Mouse (Mus musculus) embryo, embryonic 11.5 days (tissue): ENCODE measurements around the gene Hoga1.
"Not testable (repeated sequence)": the region's sequence is repeated elsewhere in the genome, so short reads cannot be mapped to it uniquely, and the experiment has no call there.

ENCODE experiments used
- DNase-seq: peaks from one replicate; pipeline ENCODE4 v3.0.0-alpha.2; 2012; ENCODE audit warnings: low read depth, low spot score

The Hoga1 gene

DNA sequence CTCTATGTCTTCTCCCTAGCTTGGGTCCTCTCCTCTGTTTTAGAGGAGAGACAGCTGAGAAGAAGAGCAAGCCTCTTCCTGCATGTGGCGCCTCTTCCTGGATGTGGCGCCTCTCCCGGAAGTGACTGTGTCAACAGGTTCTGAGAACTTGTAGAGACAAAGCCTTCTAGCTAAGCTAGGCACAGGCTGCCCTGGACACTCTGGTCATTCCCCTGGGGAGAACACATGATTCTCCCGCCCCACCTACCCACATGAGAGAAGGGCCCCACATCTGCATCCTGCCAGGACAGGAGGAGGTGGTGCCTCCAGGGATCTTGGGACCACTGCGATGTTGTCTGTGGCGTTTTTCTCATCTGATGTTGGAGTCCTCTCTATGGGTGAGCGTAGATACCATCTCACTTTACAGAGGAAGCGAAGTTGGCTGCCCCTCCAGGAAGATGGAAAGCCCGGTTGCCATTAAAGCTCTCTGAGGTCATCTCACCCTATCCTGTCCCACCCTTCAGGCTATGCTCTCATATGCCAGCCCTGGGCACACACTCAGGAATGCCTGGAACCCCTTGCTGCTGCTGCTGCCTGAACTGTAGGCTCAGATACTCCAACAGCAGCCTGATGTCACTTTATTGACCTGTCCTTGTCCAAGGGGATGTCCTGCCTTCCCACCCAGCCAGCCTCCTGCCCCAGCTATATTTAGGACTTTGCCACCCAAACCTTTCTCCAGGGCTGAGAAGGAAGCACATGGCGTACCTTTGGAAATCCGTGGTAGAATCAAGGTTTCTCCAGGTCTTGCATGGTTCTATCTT lies 23.2 kb downstream of the Hoga1 start:
- DNase-seq: no peak

DNA sequence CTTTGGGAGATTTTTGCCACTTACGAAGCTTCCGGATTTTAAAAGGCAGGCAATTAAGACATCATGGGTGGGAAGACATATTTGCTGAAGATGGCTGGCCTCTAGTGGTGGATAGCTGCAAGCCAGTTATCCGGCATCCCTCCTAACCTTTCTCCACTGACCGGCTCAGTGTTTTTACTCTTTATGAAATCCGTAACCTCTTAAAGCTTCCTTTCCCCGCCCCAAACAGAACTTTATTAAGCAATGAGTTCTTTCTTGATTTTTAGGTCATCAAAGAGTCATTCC lies 23.8 kb downstream of the Hoga1 start:
- DNase-seq: no peak

DNA sequence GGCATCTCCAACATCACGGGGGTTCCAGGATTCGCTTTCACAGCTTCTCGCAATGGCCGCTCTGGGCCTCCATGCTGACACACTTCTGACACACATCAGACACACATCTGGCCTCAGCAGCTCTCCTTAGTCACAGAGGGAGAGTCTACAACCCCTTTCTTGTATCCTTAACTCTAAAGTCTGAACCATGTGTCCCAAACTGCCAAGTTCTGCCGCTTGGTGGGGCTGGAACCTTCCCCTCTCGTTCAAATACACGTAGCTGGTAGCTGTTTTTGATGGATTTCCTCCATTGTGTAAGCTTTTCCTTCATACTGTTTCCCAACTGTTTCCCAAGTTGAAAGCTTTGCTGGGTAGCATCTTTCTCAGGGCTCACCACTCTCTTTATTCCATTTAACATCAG lies 25.8 kb downstream of the Hoga1 start:
- no peak for DNase-seq

DNA sequence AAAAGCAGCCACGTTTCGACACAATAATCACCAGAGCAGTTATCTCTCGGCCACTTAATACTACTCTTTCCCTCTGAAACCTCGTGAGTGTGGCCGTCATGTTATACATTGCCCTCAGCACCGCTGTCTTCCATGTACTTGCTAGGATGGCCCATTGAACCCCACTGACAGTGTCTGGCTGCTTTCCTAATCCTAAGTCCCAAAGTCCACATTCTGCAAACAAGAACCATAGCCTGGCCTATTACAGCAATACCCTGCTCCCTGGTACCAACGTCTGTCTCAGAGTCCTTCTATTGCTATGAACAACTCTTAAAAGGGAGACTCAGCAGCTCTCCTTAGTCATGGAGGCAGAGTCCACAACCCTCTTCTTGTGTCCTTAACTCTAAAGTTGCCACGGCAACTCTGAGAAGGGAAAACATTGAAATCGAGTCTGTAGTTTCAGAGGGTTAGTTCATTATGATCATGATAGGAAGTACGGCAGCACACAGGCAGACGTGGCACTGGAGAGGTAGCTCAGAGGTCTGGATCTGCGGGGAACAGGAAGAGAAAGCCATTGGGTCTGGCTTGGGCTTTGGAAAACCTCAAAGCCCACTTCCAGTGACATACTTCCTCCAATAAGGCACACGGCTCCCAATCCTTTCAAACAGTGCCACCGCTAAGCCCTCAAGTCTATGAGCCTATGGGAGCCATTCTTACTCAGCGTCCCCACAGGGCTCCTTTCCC lies 26.6 kb downstream of the Hoga1 start:
- no peak for DNase-seq

DNA sequence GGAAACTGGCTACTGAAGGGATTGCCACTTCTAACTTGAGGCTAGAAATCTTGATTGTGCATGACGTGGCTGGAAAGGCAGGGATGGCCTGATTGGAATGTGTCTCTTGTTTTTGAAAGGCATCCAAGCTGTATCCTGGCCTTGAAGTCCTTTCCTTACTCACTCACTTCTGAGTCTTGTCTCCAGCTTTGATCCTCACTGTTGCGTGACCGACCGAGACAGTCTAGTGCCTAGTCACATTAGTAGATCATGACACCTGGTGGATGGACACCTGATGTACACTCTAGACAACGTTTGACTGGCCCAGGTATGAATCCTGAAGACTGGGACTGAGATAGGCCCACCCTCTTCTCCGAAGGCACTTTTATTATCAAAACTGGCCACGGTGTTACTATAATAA lies 27.4 kb downstream of the Hoga1 start:
- DNase-seq: no peak

DNA sequence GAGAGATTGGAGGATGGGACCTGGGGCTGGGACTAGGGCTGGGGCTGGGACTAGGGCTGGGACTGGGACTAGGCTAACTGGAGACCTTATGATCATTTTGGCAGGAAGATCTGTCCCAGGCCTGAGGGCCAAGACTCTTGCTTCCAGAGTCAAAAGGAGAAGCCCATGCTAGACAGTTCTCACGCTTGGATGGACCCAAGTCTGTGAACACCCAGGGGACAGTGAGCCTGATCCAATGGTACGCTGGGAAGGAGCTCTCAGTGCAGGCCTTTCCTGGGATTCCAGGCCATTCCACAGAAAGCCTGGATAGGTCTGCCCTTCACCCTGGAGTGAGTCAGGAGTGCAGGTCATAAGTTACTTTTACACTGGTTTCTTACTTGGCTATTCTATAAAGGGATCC lies 29.6 kb downstream of the Hoga1 start:
- DNase-seq: no peak

DNA sequence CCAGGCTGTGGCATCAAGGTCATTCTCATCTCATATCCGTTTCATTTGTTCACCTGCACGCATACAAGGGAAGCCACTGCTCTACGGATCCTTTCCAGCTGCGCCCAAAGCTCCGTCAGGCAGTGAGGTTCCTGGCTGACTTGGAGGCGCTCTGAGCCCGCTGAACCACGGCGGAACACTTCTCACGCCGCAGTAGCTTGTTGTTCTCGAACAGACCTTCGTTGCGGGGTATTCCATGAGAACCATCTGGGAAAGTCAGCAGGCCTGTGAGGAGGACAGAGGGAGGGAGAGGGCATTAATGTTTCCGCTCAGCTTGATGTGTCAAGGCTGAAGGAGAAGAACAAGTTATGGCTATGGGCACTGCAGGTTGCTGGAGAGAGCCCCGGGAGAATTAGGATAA lies 30.6 kb downstream of the Hoga1 start:
- DNase-seq: no peak

DNA sequence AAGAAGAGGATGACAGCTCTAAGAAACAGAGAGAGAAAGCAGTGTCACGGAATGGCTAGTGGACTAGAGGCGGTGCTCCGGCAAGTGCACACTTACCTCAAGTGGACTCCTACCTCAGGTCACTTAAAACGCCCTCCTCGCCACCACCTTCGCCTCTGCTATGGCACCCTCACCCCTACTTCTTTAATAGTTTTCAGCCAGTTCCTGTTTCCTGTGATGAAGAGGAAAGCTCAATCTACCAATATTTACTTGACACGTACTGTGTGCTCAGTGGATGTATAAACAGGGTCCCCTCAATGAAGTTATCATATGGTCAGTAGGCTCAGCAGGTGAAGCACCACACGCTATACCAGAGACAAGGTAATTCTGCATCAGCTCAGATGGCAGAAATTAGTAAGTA lies 33.2 kb downstream of the Hoga1 start:
- no peak for DNase-seq

DNA sequence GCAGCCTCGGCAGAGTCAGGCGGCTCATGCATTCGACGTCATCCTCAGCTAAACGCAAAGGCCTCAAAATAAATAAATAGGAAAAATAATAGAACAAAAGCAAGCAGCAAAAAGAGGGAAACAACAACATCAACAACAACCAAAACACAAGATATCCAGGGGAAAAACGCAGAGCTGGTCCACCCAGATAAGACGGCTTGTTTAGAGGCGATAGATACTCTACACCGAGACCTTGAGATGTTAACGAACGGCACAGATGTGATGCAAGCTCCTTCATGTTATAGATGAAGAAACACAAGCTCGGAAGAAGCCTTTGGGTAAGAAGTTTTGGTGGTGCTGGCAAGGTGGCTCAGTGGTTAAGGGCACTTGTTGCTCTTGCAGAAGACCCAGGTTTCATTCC lies 33.6 kb downstream of the Hoga1 start:
- no peak for DNase-seq

DNA sequence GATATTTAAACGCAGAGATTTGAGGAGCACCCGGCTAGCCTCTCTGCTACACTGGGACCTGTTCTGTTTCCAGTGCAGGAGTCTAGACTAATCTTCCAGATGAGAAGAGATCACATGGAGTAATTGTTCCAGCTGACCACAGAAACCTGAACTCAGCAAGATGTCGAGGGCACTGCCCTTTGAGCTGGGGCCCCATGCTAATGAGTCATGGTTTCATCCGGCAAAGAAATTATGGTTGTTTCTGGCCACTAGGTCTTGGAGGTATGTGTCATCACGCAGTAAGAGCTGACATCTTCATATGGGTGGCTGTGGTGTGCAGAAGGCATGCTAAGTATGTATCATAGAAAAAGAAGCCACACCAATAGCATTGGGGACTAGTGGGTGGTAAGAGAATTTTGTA lies 34.5 kb downstream of the Hoga1 start:
- no peak for DNase-seq

DNA sequence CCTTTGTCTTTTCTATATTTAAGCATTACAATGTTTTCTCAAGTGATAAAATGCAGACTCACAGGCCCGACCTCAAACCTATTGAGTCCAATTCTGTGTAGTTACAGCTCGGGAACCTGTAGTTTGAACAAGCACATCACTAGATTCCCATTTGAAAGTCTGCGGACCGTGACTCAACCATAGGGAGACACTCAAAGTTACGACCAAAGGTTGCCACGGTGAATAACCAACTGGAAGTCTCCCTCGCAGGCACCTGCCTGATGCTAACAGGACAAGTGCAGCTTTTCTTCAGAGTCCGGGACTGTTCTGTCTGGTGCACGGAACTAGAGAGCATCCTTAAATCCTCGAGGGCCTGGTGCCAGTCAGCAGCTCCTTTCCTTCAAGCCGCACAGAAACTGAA lies 35.1 kb downstream of the Hoga1 start:
- DNase-seq: no peak

DNA sequence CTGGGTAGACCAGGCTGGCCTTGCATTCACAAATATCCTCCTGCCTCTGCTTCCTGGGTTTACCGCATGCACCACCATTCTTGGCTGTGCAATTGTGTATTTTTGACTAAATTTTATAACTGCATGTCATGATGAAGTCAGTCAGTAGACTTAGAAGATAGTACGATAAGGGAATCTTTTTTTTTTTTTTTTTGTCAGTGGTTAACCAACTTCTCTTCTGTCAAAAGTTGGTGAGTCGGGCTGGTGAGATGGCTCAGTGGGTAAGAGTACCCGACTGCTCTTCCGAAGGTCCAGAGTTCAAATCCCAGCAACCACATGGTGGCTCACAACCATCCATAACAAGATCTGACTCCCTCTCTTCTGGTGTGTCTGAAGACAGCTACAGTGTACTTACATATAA lies 36.2 kb downstream of the Hoga1 start:
- DNase-seq: not testable (repeated sequence)

DNA sequence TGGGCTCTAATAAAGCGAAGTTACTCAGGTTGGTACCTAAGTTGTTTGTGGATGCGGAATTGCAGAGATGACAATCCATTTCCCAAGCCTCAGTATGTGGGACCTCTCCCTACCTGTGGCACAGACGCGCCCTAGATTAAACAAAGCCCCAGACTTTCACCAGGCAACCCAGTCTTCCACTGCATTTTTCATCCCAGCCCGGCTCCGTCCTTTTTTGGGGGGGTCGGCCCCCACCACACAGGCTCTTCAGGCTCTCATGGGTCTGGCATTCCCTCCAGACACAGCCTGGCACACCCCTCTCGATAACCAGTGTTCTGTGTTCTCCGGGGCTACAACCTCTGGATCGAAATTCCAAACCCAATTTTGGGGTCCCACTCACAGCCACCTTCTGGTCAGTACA lies 40.3 kb downstream of the Hoga1 start:
- DNase-seq: no peak

DNA sequence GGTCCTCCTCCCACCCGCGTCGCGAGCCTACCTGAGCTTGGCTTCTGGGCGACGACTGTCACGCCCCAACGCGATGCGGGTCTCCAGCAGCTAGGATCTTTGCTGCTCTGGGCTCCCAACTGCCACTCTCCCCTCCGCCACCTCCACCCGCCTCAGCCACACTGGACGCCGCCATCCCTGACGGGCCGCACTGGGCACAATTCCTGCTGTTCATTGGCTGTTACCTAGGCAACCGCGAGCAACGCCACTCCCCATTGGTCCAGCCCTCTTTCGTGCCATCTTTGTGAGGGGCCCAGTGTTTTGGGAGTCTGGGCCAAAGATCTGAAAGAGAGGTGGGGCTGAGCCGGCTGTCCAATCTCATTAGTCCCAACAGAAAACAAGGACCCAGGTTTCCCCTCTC lies 40.8 kb downstream of the Hoga1 start, which contains the start of gene Morn4:
Gene Morn4, minus strand, starts transcription at position 192 of the 400 bp plus-strand sequence.
- DNase-seq: peak; percentile 83

DNA sequence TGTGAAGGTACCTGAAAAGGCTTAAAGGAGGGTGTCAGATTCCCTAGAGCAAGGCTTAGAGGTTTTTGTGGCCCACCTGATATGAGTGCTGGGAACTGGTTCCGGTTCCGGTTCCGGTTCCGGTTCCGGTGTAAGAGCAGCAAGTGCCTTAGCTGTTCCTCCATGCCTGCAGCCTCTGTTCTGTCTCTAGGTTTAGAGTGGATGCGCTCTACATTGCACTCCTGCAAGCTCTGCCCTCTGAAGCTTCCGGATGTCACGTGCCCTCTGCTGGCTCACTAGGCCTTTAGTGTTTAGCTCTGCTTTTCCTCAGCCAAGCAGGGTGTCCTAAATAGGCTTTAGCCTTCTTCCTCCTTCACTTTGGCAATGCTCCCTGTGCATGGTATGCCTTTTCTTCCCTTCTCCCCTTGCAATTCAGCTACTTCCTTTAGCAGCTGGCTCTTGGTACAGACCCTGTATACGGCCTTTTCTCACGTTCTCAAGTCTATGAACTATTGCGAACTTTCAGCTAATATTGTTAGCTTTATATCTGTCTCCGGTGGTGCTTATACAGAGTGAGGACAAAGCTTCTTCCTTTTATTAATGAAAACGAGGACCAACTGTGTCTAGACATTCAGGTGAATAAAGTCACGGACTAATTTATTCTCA lies 43.8 kb downstream of the Hoga1 start:
- no peak for DNase-seq

DNA sequence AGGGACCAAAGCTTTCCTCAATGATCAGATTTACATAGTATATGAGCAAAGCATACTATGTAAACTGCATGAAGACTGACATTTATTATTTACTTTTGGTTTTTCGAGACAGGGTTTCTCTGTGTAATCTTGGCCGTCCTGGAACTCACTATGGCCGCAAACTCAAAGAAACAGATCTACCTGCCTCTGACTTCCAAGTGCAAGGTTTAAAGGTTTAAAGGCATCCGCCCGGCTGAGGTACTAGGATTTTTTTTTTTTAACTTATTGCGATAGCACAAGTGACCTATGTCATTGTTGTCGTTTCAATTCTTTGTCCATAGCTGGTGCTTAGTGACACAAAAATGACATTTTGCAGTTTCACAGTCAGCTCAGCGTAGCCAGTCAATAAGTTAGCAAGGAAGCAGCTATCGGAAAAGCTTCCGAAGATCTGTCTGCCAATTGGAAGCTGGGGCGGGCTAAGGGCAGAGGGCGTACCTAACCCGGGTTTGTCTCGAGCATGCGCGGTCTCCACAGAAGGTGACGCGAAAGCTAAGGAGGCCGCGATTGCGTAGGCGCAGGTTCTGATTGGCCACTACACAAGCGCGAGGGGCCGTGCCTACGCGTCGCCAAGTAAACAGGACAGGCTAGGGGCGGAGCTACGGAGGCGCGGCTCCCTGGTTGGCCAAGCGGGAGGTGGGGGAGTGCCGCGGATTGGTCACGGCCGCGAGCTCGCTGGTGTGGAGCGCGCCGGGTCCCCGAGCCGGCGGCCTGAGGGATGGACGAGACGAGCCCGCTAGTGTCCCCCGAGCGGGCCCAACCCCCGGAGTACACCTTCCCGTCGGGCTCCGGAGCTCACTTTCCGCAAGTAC lies 44.6 kb downstream of the Hoga1 start, which contains the start of gene Pi4k2a:
Gene Pi4k2a, plus strand, starts transcription at position 723 of the 848 bp plus-strand sequence.
- peak; percentile 100 for DNase-seq

DNA sequence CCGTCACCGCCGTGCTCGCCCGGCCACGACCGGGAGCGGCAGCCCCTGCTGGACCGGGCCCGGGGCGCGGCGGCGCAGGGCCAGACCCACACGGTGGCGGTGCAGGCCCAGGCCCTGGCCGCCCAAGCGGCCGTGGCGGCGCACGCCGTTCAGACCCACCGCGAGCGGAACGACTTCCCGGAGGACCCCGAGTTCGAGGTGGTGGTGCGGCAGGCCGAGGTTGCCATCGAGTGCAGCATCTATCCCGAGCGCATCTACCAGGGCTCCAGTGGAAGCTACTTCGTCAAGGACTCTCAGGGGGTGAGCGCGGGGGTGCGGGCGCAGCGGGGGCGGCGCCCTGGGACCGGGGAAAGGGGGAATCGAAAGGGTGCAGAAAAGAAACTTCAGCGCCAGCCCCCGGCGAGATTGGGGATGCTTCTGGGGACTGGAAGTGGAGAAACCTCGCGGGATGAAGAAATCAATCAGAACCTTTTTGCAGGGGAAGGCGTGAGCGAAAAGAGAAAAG lies 45.3 kb downstream of the Hoga1 start:
- peak; percentile 26 for DNase-seq

DNA sequence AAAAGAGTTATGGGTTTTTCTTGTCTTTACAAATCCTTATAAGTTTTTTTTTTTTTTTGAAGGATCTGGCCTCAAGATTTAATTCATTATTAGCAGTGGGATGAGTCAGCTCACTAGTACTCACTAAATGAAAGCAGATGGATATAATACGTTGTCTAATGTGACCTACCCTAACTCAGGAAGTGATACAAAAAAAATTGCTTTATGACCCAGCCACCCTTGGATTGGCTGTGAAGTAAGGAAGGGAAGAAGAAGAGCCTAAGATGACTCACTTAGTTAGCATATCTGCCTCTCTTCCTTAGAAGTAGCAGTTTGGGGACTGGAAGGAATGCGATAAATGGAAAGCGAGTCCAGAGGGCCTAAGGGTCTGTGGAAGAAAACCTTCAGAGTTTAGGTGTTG lies 54.0 kb downstream of the Hoga1 start:
- DNase-seq: no peak

DNA sequence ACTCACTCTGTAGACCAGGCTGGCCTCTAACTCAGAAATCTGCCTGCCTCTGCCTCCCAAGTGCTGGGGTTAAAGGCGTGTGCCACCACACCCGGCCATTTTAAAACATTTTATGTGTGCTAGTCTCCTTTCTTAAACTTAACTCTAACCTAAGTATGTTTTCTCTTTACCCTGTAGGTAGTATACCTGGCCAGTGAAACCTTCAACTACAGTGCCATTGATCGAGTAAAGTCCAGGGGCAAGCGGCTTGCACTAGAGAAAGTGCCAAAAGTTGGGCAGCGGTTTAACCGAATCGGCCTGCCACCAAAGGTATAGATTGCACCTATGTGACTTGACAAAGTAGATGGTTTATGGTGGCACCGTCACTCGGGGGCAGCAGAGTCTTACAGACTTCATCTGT lies 59.3 kb downstream of the Hoga1 start:
- DNase-seq: no peak

DNA sequence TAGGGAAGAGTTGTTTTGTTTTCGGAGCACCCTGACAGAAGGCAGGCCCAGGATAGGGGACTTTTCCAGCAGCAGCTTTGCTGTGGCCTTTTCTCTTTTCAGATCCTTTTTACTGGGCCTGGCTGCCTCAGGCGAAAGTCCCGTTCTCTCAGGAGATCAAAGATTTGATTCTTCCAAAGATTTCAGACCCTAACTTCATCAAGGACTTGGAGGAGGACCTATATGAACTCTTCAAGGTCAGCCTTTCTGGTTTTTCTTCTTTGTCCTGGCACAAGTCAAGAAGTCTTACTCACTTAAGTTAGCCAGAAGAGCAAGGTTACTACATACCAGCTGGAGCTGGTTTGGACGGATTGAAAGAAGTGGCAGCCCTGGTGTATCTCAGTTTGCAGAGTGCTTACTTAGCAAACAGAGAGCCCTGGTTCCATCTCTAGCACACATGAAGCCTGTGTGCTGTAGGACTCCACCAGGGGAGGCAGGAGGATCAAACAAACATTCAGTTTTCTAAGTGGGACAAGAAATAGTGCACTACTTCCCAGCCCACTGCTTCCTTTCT lies 70.4 kb downstream of the Hoga1 start:
- DNase-seq: no peak

DNA sequence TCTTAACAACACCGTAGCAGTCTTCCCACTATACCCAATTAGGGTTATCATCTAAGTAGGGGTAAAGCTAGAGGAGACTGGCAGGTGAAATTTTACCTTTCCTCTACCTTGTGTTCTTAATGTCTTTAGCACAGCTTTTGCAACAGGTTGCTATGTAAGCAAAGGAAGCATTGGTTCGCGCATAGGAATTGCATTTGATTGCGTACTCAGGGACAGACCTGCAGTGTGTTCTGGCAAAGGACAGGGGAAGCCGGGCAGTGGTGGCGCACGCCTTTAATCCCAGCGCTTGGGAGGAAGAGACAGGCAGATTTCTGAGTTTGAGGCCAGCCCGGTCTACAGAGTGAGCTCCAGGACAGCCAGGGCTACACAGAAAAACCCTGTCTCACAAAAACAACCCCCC lies 72.7 kb downstream of the Hoga1 start:
- no peak for DNase-seq
